Mouse (Mus musculus): ENCODE data around the gene Trat1.

Gene Trat1

GRCm38 (mm10) chr16:48771971-48772445 is at the start of gene Trat1:
TSS of gene Trat1 (minus strand) at chr16:48772021.
- no peak for DNase-seq

DNA sequence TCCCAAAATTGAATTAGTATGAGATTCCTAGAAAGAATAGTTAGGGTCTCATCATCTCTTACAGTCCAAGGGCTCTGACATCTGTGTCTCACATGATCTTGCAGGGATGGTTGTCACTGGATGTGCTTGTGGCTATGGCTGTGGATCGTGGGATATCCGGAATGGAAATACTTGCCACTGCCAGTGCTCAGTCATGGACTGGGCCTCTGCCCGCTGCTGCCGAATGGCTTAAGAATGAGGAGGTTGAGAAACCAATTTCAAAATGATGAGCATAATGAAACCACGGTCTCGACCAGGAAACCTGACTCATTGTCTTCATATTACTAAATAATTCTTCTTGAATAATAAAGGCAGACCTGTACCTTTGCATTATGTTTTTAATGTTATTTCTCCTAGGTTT is 46.7 kb upstream of the Trat1 start:
- no peak for DNase-seq

GRCm38 (mm10) chr16:48816695-48817094 is 44.9 kb upstream of the Trat1 start, which contains the start of gene Retnlb:
TSS of gene Retnlb (plus strand) at chr16:48816856.
- no peak for DNase-seq

- no peak for DNase-seq
Measured at GRCm38 (mm10) chr16:48811881-48812436, 40.1 kb upstream of the Trat1 start.

DNA sequence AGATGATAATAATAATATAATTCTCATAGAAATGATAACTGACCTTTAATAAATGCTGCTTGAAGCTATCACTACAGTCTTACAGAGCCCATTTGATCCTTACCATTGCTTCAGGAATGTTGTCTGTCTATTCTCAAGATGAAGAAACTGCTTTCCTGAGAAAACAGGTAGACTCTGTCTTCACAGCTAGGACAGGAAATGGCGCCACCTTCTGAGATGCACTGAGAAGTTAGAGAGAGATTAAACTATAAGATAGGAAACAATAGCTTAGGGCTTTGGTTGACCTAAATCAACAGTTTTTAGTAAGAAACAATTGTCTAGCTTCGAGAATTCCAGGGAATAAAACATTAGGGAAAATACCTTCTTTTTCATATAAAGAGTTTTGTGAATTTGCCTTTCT is 37.6 kb upstream of the Trat1 start:
- peak in 1 of 2 experiments; percentile 29 for DNase-seq

- DNase-seq: no peak
Measured at GRCm38 (mm10) chr16:48806521-48806920, 34.7 kb upstream of the Trat1 start.

GRCm38 (mm10) chr16:48805412-48805811 is 33.6 kb upstream of the Trat1 start:
- DNase-seq: no peak

- no peak for DNase-seq
Measured at GRCm38 (mm10) chr16:48800906-48801305, 29.1 kb upstream of the Trat1 start.

DNA sequence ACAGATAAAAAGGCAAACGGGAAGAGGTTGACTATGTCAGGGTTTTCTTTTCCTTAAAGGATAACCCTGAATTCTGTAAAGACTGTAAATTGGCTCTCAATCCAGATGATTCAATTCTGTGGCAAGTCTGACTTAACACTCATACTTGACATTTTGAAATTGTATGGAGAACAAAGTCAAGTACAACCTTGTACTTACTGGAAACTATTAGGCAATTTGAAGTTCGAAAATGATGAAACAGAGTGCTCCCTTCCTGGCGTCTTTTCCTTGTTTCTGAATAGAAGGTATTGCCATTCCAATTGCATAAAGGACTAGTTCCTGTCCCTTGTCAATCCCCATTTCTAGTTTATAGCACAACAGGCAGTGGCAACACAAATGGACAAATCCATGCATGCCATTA is 27.6 kb upstream of the Trat1 start:
- DNase-seq: no peak

DNA sequence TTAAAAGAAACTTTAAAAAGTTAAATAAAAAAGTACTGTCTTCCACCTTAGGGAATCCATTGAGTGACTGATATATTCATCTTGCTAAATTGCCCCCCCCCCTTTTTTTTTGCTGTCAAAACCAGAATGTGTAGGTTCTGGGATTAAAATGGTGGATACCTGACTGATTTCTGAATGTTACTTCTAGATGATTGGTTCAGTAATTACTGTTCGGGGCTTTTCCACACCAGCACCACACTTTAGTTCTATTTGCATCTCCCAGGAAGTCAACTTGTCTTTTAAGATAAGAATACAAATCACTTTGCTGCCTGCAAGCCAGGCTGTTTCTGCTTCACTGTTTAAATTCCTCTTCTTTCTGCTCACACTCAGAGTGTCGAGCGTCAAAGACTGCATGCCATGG is 26.5 kb upstream of the Trat1 start:
- no peak for DNase-seq

DNA sequence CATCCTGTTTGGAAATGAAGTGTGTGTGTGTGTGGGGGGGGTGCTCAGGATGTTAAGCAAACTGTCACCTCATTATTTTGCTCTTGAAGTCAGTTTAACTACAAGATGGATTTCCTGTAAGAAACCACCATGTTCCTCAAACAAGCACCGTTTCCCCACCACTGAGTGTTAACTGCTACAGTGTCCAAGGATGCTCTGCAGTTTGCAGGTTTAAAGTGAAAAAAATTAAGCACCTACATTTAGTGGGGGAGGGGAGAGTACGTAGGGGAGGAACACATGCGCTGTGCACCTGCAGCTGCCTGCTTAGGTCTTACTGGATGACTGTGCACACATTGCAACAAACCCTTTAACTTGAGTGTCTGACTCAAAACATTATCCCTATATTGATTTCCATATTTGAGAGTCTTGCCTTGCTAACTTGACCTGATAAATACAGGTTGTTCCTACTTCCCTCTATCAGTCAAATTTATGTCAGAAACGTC is 16.9 kb upstream of the Trat1 start:
- no peak for DNase-seq

GRCm38 (mm10) chr16:48786258-48786657 is 14.4 kb upstream of the Trat1 start:
- DNase-seq: no peak

DNA sequence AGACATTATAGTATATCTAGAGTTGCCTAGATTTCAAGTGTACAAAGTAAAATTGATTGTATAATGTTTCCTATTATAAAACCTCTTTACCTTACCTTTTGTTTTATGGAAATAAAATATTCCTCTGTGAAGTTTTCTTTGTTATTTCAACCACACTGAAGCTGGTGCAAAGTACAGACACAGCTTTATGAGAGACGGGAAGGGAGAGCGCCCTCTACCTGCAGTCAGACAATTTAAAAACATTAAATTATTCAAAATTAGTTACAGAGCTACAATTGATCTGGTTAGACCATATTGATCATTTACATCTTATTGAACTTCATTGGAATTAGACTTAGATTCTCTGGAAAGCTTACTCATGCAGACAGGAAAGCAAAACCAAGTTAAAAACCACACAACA is 5.4 kb upstream of the Trat1 start:
- peak in 1 of 2 experiments; percentile 20 for DNase-seq

DNA sequence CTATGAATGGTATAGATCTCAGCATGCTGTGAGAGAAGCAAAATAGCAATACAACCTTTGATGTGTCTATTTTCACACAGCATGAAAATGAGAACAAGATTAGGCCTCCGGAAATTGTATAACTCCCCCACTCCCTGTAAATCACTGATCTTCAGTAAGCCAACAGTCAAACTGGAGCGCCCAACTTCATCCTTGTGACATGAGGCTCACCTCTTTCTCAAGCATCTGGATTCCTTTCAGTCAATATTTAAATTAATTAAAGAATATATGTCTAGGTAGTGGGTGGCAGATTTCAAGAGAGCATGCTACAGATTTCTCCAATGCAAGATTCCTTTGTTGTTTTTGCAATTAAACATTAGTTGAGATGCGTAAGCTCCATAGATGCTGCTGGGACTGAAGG is 2.6 kb downstream of the Trat1 start:
- no peak for DNase-seq

GRCm38 (mm10) chr16:48760643-48761481 is 11.0 kb downstream of the Trat1 start:
- peak in 1 of 2 experiments; percentile 4 for DNase-seq

DNA sequence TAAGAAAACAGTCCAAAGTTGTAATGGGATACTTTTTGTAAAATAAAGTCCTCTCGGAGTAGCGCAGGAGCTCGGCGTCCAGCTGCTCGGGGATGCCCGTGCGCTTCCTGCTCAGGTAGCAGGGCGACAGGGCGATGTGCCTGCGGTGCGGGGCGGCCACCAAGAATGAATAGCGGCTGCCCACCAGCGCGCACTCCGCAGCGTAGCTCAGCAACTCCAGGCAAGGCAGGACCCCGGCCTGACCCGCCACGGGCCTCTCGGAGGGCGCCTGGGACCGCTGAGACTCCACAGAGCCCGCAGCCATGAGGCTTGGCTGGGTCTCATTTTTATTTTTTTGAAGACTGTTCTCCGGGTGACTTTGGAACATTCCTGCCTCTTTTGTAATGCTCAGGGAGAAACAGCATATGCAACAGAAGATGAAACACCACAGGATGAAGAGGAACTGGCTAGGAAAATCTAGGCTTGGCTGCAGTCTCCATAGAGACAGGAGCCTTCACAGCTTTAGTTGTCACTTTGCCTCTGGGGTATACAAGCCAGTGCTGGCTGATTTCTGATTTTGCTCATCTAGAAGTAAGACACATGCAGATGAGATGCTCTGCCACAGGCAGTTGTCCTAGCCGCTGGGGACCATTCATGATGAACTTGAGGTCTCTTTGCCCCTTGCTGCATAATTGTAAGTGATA is 21.5 kb downstream of the Trat1 start:
- no peak for DNase-seq

DNA sequence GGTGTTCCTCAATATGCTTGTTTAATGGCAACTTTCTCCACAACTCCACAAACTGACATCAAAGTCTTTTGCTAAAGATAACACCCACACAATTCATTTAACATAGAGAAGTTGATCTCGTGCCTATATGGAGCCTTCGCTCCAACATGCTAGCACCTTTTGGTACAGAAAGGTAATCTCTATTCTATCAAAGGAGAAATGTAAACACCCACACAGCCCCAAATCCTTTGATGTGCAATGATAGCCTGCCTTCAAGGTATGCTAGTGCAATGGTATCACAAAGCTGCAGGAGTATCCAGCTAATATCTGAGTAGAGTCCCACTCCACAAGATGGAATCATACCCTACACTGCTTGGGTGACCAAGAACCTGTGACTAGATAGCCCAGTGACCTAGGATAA is 26.4 kb downstream of the Trat1 start:
- DNase-seq: no peak

GRCm38 (mm10) chr16:48745011-48745410 is 26.8 kb downstream of the Trat1 start:
- DNase-seq: no peak

GRCm38 (mm10) chr16:48741549-48741948 is 30.3 kb downstream of the Trat1 start:
- DNase-seq: no peak

DNA sequence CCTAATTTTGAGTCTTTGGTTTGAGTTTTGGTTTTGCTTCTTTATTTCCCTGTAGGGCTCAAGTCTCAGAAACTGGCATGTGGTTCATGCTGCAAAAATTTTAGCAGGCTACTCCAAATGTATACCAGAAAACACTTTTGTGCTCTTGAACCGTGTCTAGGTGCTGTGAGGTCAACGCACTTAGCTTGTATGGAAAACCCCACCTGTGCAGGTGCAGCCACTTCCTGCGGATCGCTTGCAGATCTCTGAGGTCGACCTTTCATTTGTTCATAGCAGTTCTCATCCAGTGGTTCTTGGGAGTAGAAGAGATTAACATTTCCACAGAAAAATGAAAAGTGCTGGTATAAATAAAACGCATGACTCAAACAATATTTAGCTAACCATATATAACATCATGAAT is 31.8 kb downstream of the Trat1 start:
- DNase-seq: no peak

GRCm38 (mm10) chr16:48738429-48738828 is 33.4 kb downstream of the Trat1 start:
- no peak for DNase-seq

DNA sequence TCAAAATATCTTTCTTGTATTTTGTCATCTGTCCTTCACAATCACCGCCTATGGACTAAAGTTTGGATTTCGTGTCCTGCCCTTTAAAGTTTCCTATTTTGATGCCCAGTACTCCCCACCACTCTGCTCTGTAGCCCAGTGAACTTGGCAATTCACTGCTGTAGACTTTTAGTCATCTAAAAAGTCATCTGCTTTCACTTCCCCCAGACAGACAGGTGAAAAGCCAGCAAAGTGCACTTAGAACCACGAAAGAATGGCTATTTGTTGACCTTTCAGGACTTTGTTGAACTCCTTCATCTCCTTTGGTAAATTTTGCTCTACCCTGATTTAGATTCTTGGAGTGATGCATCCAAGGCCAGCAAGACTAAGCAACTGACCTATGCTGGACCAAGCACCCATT is 34.9 kb downstream of the Trat1 start:
- DNase-seq: no peak

DNA sequence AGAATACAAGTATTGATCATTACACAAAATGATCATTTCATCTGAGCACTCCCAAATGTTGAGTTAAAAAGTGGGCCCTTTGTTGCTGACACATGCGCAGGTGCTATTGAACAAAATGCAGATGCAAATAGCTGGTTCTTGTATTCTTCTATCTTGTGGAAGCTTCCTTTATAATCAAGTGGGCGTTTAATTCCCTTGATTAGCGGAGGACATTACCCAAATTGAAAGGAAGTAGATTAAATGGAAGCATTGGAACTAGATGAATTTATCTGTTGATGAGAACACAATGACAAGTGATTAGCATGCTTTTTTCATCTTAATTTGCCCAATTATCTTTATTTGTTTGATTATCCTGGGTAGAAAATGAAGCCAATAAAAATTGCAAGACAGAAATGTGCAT is 51.6 kb downstream of the Trat1 start:
- DNase-seq: no peak

- DNase-seq: no peak
Measured at GRCm38 (mm10) chr16:48719679-48720078, 52.1 kb downstream of the Trat1 start.

Measured in kidney, postnatal 36 days (tissue).